Mouse (Mus musculus): ENCODE measurements around the gene Cnksr1. TPM values are rescaled to one million over a fixed set of nuclear protein-coding genes. Genes with fewer than 3 reads are reported as not detected.

Gene Cnksr1
- polyA plus RNA-seq, 1 experiment from 2014 or later, result 0.21 TPM

DNA sequence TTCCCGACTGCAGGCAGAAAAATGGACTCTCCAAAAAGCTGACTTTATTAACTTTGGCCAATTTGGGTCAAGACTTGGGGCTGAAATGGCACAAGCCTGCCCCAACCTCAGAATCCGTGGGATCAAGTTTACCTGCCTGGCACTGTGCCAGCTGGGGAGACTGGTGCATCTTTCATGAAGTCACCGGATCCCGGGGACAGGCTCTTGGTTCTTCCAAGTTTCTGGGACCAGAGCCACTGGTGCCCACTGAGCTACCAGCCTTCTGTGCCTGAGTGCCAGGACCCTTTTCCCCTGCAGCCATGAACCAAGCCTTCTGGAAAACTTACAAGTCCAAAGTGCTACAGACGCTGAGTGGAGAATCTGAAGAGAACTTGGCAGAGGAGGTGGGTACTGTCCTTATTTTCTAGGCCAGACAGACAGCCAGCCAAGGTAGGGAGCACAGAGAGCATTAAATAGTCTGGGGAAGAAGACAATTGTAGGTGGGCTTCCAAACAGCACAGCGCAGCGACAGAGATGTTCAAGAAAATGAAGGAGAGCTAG lies 8.6 kb upstream of the Cnksr1 start, which contains the start of gene Gm30191:
TSS of gene Gm30191 (plus strand) at position 217 of the 540 bp plus-strand sequence.
- H3K27ac ChIP-seq (ENCODE audit: low read depth, low read length), result 0 out of 2 replicates have a peak within 1 kb of the TSS, but pooled peaks have one; percentile 23

DNA sequence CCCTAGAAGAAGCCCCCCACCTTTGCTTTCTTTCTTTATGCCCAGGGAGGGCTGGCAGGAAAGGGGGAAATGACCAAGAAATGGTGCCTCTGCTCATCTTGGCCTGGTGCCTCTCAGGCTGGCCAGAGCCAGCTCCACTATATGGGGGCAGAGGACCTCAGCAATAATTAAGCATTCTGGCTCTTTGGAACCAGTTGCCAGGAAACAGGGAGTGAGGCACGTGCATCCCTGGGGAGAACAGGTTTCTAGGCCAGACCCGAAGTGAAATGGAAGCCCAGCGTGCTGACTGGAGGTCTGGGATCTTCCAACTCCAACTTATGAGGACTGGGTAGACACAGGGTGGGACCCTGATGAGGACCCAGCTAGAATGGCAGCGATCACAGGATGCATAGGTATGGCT lies 8.1 kb upstream of the Cnksr1 start:
- Histone ChIP-seq H3K4me3 (ENCODE audit: low read length) (no peak overlapping the region), H3K4me2 (ENCODE audit: low read length) (no peak overlapping the region; the same call in 1 of the 2 replicates), H3K27me3 (replicated peaks; ENCODE audit: control insufficient read depth, insufficient read depth, low read length) (peaks cover 9% of the 10 kb centered on the region; the same call in 1 of the 2 replicates), H3K4me1 (ENCODE audit: control insufficient read depth, insufficient read depth, low read depth, low read length) (peaks cover 31% of the 10 kb centered on the region), H3K27ac (ENCODE audit: low read depth, low read length) (no peak overlapping the region), H3K9ac (ENCODE audit: low read depth, low read length) (no peak overlapping the region), H3K9me3 (ENCODE audit: control insufficient read depth, low read length) (no peaks in the 10 kb centered on the region), H3K36me3 (ENCODE audit: control insufficient read depth, insufficient read depth, low read length) (no peaks in the 10 kb centered on the region)
- peak; percentile 35 for ATAC-seq
- 16% methylated on average over 4 of the region's 4 CpGs for WGBS

More for the DNA sequence above, 8.6 kb upstream of the Cnksr1 start, which contains the start of gene Gm30191:
- Histone ChIP-seq H3K9ac (ENCODE audit: low read depth, low read length) (peak within 1 kb of the TSS; percentile 81), H3K4me3 (ENCODE audit: low read length) (peak within 1 kb of the TSS; percentile 79), H3K4me1 (ENCODE audit: control insufficient read depth, insufficient read depth, low read depth, low read length) (peaks cover 33% of the 10 kb centered on the region), H3K9me3 (ENCODE audit: control insufficient read depth, low read length) (no peaks in the 10 kb centered on the region), H3K4me2 (ENCODE audit: low read length) (peak within 1 kb of the TSS; percentile 91), H3K36me3 (ENCODE audit: control insufficient read depth, insufficient read depth, low read length) (no peaks in the 10 kb centered on the region), H3K27me3 (replicated peaks; ENCODE audit: control insufficient read depth, insufficient read depth, low read length) (peaks cover 11% of the 10 kb centered on the region; the same call in 1 of the 2 replicates)
- 64% methylated on average over 7 of the region's 7 CpGs for WGBS
- ATAC-seq, result no peak

DNA sequence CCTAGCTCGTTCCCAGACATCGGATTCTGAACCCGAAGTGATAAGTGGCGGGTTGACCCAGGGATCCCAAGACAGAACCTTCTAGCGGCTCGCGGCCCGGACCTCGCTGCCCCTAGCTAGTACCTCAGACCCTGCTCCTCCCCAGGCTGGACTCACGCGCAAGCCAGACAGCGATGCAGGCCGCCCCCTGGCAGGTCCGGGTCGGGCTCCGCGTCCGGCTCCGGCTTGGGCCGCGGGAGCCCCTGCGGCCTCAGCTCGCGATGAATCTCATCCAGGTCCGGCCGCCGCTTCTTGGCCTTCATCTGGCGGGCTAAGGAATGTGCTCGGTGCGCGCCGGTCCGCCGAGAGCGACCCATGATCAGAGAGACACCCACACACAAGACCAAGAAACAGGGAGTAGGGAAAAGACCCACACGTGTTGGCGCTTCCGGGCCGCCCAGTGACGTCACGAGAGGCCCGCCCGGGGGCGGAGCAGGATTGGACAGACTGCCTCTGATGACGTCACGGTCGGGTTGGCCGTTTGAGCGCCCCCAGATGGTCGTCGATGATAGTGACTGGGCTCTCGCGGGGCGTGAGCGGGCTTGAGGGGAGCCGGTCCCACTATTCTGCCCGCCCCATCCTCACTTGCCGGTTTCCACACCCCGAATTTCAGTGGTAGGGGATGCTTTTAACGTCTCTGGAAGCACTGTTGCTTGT lies 7.1 kb upstream of the Cnksr1 start, which contains the start of gene Zfp593:
TSS of gene Zfp593 (minus strand) at position 445 of the 696 bp plus-strand sequence.
- peak; percentile 79 for ATAC-seq
- Histone ChIP-seq H3K4me1 (ENCODE audit: control insufficient read depth, insufficient read depth, low read depth, low read length) (peaks cover 29% of the 10 kb centered on the region), H3K27ac (ENCODE audit: low read depth, low read length) (peak within 1 kb of the TSS; percentile 37; the same call in 1 of the 2 replicates), H3K36me3 (ENCODE audit: control insufficient read depth, insufficient read depth, low read length) (no peaks in the 10 kb centered on the region), H3K9me3 (ENCODE audit: control insufficient read depth, low read length) (no peaks in the 10 kb centered on the region), H3K27me3 (replicated peaks; ENCODE audit: control insufficient read depth, insufficient read depth, low read length) (peaks cover 9% of the 10 kb centered on the region; the same call in 1 of the 2 replicates), H3K4me3 (ENCODE audit: low read length) (peak within 1 kb of the TSS; percentile 79), H3K4me2 (ENCODE audit: low read length) (peak within 1 kb of the TSS; percentile 91), H3K9ac (ENCODE audit: low read depth, low read length) (peak within 1 kb of the TSS; percentile 81)
- WGBS, result 2% methylated on average over 59 of the region's 60 CpGs

DNA sequence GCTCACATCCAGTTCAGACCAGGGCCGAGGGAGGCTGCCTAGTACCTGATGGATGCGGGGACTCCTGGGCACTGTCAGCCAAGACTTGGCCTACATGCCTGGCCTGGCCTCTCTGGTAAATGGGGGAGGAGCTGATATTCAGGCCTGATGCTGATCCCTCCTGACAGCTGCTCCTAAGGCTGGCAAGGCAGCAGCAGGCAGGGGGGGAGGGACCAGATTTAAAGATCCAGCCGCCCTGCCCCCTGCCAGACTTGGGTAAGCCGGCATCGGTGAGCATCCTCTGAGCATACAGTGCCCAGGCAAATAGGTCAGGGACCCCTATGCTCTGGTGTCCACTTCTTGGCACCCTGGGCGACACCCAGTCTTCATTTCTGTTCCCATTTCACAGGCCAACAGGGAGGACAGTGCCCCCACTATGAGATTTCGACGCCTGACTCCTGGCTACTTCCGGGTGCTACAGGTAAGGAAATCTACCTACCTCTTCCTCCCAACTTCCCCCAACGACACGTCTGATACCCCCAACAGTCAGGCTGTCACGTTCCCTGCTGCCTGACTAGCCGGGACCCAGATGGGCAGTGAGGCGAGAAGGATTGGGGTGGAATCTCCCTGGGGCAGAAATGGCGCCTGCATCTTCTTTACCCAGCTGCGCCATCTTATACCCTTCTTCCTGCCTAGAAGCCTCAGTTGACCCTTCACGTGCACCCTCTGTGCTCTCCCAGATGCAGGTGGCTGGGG lies 5.5 kb upstream of the Cnksr1 start, which contains the start of gene E130218I03Rik:
TSS of gene E130218I03Rik (plus strand) at position 147 of the 735 bp plus-strand sequence.
- peak within 1 kb of the TSS; percentile 81; the same call in 1 of the 2 replicates for H3K9ac ChIP-seq (ENCODE audit: low read depth, low read length)
- H3K36me3 ChIP-seq (ENCODE audit: control insufficient read depth, insufficient read depth, low read length), result no peaks in the 10 kb centered on the region
- peak within 1 kb of the TSS; percentile 91 for H3K4me2 ChIP-seq (ENCODE audit: low read length)
- 89% methylated on average over 16 of the region's 17 CpGs for WGBS
- peak within 1 kb of the TSS; percentile 79 for H3K4me3 ChIP-seq (ENCODE audit: low read length)
- peaks cover 13% of the 10 kb centered on the region for H3K27me3 ChIP-seq (replicated peaks; ENCODE audit: control insufficient read depth, insufficient read depth, low read length)
- no peaks in the 10 kb centered on the region for H3K9me3 ChIP-seq (ENCODE audit: control insufficient read depth, low read length)
- H3K27ac ChIP-seq (ENCODE audit: low read depth, low read length), result no peak within 1 kb of the TSS
- ATAC-seq, result no peak
- peaks cover 21% of the 10 kb centered on the region for H3K4me1 ChIP-seq (ENCODE audit: control insufficient read depth, insufficient read depth, low read depth, low read length)

DNA sequence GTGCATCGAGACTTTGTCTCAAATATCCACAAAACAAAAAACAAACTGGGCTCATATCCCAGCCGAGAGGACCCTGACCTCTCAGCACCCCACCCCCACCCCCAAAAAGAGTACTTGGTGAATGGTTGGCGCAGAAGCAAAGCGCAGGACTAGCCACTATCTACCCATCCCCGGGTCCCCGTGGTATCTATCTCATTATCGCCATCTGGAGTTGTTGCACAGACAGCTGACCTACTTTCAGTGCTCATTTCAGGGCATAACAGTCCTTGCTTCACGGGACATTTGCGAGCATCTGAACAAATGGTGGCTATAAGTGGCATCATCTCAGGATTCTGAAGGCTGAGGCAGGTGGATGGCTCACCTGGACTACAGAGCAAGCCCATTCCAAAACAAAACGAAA lies 487 bp upstream of the Cnksr1 start:
- Histone ChIP-seq H3K36me3 (ENCODE audit: control insufficient read depth, insufficient read depth, low read length) (no peaks in the 10 kb centered on the region), H3K9ac (ENCODE audit: low read depth, low read length) (no peak overlapping the region; the same call in 1 of the 2 replicates), H3K27me3 (replicated peaks; ENCODE audit: control insufficient read depth, insufficient read depth, low read length) (peaks cover 14% of the 10 kb centered on the region), H3K4me3 (ENCODE audit: low read length) (no peak overlapping the region), H3K9me3 (ENCODE audit: control insufficient read depth, low read length) (no peaks in the 10 kb centered on the region), H3K4me2 (ENCODE audit: low read length) (peak overlapping the region; percentile 48), H3K4me1 (ENCODE audit: control insufficient read depth, insufficient read depth, low read depth, low read length) (peaks cover 9% of the 10 kb centered on the region), H3K27ac (ENCODE audit: low read depth, low read length) (no peak overlapping the region)
- 13% methylated on average over 10 of the region's 10 CpGs for WGBS
- no peak for ATAC-seq

DNA sequence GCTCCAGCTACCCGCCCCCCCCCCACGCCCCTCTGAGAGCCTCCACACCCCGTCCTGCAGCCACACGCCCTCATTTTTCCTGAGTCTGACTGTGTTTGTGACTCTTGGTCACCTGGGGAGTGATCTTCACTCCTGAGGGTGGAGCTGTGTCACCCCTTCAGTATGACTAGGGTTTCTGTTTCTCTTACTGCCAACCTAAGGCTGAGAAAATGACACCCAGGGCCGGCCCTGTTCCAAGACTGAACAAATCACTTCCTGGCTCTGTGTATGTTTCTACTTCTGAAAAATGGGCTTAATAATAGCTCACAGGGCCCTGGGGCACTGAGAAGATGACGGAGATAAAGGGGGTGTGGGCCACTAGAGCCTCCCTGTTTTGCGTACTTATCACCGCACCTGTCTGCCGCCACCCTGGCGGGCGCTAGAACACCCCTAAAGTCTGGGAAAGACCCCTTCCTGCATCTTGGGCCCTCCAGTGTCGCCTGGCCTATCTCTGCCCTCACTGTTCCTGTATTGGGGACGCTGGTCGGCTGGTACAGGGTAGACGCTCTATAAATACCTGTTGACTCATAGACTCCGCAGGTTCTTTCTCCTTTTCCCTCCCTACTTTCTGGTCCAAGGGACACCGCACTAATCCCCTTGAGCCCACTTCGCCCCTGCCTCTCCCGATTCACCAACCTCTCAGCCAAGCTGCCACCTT lies 469 bp downstream of the Cnksr1 start:
- Histone ChIP-seq H3K4me2 (ENCODE audit: low read length) (peak overlapping the region; percentile 48), H3K27ac (ENCODE audit: low read depth, low read length) (no peak overlapping the region), H3K9me3 (ENCODE audit: control insufficient read depth, low read length) (no peaks in the 10 kb centered on the region), H3K4me3 (ENCODE audit: low read length) (no peak overlapping the region), H3K4me1 (ENCODE audit: control insufficient read depth, insufficient read depth, low read depth, low read length) (peaks cover 9% of the 10 kb centered on the region), H3K27me3 (replicated peaks; ENCODE audit: control insufficient read depth, insufficient read depth, low read length) (peaks cover 14% of the 10 kb centered on the region), H3K9ac (ENCODE audit: low read depth, low read length) (no peak overlapping the region; the same call in 1 of the 2 replicates), H3K36me3 (ENCODE audit: control insufficient read depth, insufficient read depth, low read length) (no peaks in the 10 kb centered on the region)
- ATAC-seq, result no peak
- 31% methylated on average over 19 of the region's 19 CpGs for WGBS

DNA sequence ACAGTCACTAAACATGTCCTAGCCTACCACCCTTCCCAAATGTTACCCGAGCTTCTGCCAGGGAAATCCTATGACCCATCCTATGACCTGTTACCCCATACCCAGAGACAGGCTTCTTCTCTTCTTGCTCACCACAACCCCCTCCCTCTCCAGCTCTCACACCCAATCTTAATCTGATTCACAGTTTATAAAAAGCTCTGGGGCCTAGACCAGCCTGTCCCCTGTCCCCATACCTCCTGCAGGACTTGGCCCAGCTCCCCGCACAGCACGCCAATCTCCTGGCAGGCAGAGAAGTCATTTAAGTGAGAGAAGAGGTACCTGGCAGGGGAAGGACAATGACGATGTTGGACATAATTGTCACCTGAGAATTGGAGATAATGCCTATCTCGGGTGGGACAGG lies 3.3 kb downstream of the Cnksr1 start:
- Histone ChIP-seq H3K27me3 (replicated peaks; ENCODE audit: control insufficient read depth, insufficient read depth, low read length) (peaks cover 14% of the 10 kb centered on the region), H3K9me3 (ENCODE audit: control insufficient read depth, low read length) (no peaks in the 10 kb centered on the region), H3K9ac (ENCODE audit: low read depth, low read length) (no peak overlapping the region), H3K4me2 (ENCODE audit: low read length) (no peak overlapping the region), H3K27ac (ENCODE audit: low read depth, low read length) (no peak overlapping the region), H3K4me1 (ENCODE audit: control insufficient read depth, insufficient read depth, low read depth, low read length) (peaks cover 9% of the 10 kb centered on the region), H3K36me3 (ENCODE audit: control insufficient read depth, insufficient read depth, low read length) (no peaks in the 10 kb centered on the region), H3K4me3 (ENCODE audit: low read length) (no peak overlapping the region)
- ATAC-seq, result no peak
- 88% methylated on average over 5 of the region's 5 CpGs for WGBS

DNA sequence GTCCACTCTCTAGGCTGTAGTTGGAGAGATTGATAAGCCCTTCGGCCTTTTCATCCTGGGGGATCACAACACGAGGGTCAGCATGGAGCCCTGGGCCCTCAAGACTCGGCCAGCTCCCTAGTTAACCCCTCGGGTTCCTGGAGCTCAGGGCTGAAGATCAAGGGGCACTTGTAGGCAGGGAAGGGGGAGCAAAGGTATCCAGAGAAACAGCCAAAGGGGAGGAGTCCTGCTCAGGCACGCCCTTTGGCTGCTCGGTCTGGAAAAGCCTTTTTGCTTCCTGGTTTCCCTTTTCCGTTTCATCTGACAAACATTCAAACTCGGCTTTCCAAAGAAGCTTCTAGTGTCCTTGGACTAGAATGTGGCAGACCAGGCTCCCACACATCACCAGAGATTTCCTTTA lies 7.8 kb downstream of the Cnksr1 start:
- no peak overlapping the region for H3K4me3 ChIP-seq (ENCODE audit: low read length)
- no peaks in the 10 kb centered on the region for H3K4me1 ChIP-seq (ENCODE audit: control insufficient read depth, insufficient read depth, low read depth, low read length)
- WGBS, result 41% methylated on average over 8 of the region's 8 CpGs
- no peaks in the 10 kb centered on the region for H3K36me3 ChIP-seq (ENCODE audit: control insufficient read depth, insufficient read depth, low read length)
- no peaks in the 10 kb centered on the region for H3K27me3 ChIP-seq (replicated peaks; ENCODE audit: control insufficient read depth, insufficient read depth, low read length)
- no peak overlapping the region for H3K9ac ChIP-seq (ENCODE audit: low read depth, low read length)
- ATAC-seq, result no peak
- no peak overlapping the region for H3K4me2 ChIP-seq (ENCODE audit: low read length)
- no peak overlapping the region for H3K27ac ChIP-seq (ENCODE audit: low read depth, low read length)
- H3K9me3 ChIP-seq (ENCODE audit: control insufficient read depth, low read length), result no peaks in the 10 kb centered on the region

All from hindbrain, embryonic 16.5 days (tissue).